Mouse (Mus musculus): Measurements from ENCODE around the gene Olfr727. TPM values are rescaled to one million over a fixed set of nuclear protein-coding genes. Genes with fewer than 3 reads are reported as not detected.

The Olfr727 gene
- not detected in 2 replicates for polyA plus RNA-seq (2012; rRNA removed; ENCODE audit: low replicate concordance)

DNA sequence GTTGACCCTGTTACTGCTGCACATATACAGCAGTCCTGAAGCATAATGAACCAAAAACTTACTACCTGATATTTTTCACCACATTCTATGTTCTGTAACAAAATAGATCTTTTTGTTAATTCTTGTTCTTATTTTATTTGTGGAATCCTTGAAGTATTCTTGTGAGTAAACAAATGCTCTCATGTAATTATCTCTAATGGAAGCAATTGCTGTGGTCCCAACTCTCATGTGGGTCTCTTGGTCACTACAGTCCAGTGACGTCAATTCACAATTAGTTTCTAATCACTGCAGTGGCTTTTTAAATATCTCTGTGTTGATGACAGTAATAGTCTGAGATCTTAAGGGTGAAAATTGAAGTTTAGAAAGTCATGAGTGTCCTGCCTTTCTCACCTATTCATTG lies at the start of gene Olfr727:
Gene Olfr727 (plus strand): TSS at position 301 of the 400 bp plus-strand sequence.

DNA sequence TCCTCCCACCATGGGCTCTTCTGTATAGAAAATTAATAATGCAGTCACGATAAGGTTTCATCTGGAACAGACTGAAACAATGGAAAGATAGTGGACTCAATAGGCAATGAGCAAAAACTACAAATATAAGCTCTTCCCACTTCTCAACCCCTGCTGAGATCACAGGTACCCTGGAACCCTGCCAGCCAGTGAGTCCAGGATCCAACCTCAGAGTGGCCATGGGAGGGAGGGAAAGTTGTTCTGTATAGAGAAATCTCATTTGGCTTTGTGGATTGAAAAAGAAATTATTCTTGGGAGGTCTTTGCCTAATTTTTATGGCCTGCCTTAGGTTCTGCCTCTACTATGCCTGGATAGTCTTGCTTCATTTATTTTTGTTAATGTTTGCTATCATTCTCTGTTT lies 32.1 kb upstream of the Olfr727 start, which contains the start of gene Olfr726:
Gene Olfr726 (minus strand): TSS at position 101 of the 400 bp plus-strand sequence.

DNA sequence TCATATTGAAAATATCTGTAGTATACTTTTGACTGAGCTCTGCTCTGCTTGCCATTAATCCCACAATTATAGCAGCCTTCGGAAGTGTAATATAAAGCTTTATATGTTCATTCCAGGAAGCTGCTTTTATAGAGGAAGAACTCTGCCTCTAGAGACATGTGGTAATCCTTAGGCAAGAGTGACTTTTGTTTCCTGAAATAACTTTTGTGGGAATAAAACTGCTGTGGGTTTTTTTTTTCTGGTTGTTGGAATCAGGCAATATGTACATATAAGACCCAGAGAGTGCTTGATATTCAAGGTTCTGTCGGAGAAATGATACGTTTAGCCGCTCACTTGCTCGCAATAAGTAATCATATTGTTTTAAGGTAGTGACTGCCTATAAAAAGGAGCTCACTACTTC lies 19.6 kb downstream of the Olfr727 start, which contains the start of gene Olfr728:
Gene Olfr728 (minus strand): TSS at position 101 of the 400 bp plus-strand sequence.

DNA sequence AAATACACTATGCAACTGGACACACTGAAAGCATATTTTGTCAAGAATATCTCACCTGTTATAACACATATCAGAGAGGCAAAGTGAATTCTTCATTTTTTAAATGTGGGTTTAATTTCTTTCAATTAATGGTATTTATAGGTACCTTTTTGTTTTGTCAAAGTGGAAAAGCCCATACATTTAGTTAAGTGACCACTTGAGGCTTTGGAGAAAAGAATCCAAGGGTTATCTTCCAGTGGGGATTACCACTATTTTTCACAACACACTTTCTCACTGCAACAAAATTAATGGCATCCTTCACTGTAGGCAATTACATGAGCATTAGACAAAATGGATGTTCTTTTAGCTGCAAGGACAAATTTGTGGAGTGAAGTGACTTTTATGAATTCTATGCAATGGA lies 29.8 kb downstream of the Olfr727 start, which contains the start of gene Olfr729:
Gene Olfr729 (minus strand): TSS at position 101 of the 400 bp plus-strand sequence.

Other genes with a start within 250 kb of the Olfr727 start
- not detected in 2 replicates for gene Olfr722, start 221.2 kb upstream of the Olfr727 start, polyA plus RNA-seq (2012; rRNA removed; ENCODE audit: low replicate concordance)
- gene Olfr723, start 191.4 kb upstream of the Olfr727 start, polyA plus RNA-seq (2012; rRNA removed; ENCODE audit: low replicate concordance): not detected in 2 replicates
- gene Olfr724, start 159.9 kb upstream of the Olfr727 start, polyA plus RNA-seq (2012; rRNA removed; ENCODE audit: low replicate concordance): not detected in 2 replicates
- not detected in 2 replicates for gene Olfr725, start 82.8 kb upstream of the Olfr727 start, polyA plus RNA-seq (2012; rRNA removed; ENCODE audit: low replicate concordance)
- not detected in 2 replicates for gene Olfr726, start 32.2 kb upstream of the Olfr727 start, polyA plus RNA-seq (2012; rRNA removed; ENCODE audit: low replicate concordance)
- not detected in 2 replicates for gene Olfr728, start 19.5 kb downstream of the Olfr727 start, polyA plus RNA-seq (2012; rRNA removed; ENCODE audit: low replicate concordance)
- not detected in 2 replicates for gene Olfr729, start 29.7 kb downstream of the Olfr727 start, polyA plus RNA-seq (2012; rRNA removed; ENCODE audit: low replicate concordance)
- 0.04 TPM in 1 of 2 replicates, not detected in the other for gene Olfr730, start 65.0 kb downstream of the Olfr727 start, polyA plus RNA-seq (2012; rRNA removed; ENCODE audit: low replicate concordance)
- 0.13 TPM in 1 of 2 replicates, not detected in the other for gene Olfr731, start 118.7 kb downstream of the Olfr727 start, polyA plus RNA-seq (2012; rRNA removed; ENCODE audit: low replicate concordance)
- not detected in 2 replicates for gene Olfr732, start 161.0 kb downstream of the Olfr727 start, polyA plus RNA-seq (2012; rRNA removed; ENCODE audit: low replicate concordance)
- 0.14 and 0.40 TPM in 2 replicates for gene Olfr733, start 178.3 kb downstream of the Olfr727 start, polyA plus RNA-seq (2012; rRNA removed; ENCODE audit: low replicate concordance)
- not detected in 2 replicates for gene Olfr734, start 203.6 kb downstream of the Olfr727 start, polyA plus RNA-seq (2012; rRNA removed; ENCODE audit: low replicate concordance)
- gene Olfr735, start 225.7 kb downstream of the Olfr727 start, polyA plus RNA-seq (2012; rRNA removed; ENCODE audit: low replicate concordance): 0.31 and 0.62 TPM in 2 replicates
- 1.6 and 3.3 TPM in 2 replicates for gene Tlr11, start 234.7 kb downstream of the Olfr727 start, polyA plus RNA-seq (2012; rRNA removed; ENCODE audit: low replicate concordance)